Mouse (Mus musculus) hindbrain, embryonic 16.5 days (tissue): ENCODE results near the gene Mlh1. TPM values are rescaled to one million over a fixed set of nuclear protein-coding genes. Genes with fewer than 3 reads are reported as not detected.

ENCODE experiments used
- ATAC-seq: fragments of 200-750 bp; cut with Nextera tagmentation; 2 replicates; pipeline ENCODE4 v1.8.0; 2017; ENCODE audit warnings: moderate TSS enrichment, moderate library complexity
- H3K27ac ChIP-seq: fragments of 300-500 bp; sonication (generic); 2 replicates; pipeline ENCODE4 v1.5.1; 2014; ENCODE audit warnings: low read depth, mild to moderate bottlenecking, control low read depth, low read length, moderate library complexity
- H3K27me3 ChIP-seq: fragments of 300-500 bp; sonication (generic); replicated peaks from 2 replicates; pipeline ENCODE4 v1.6.1; 2014; ENCODE audit warnings: low read length; ENCODE audit not compliant: control insufficient read depth, insufficient read depth
- H3K36me3 ChIP-seq: fragments of 300-500 bp; sonication (generic); 2 replicates; pipeline ENCODE4 v1.6.1; 2014; ENCODE audit warnings: mild to moderate bottlenecking, low read length, moderate library complexity, mixed read lengths; ENCODE audit not compliant: control insufficient read depth, insufficient read depth
- H3K4me1 ChIP-seq: fragments of 300-500 bp; sonication (generic); 2 replicates; pipeline ENCODE4 v1.6.1; 2014; ENCODE audit warnings: low read depth, low read length; ENCODE audit not compliant: control insufficient read depth, insufficient read depth
- H3K4me2 ChIP-seq: fragments of 300-500 bp; sonication (generic); 2 replicates; pipeline ENCODE4 v1.6.1; 2014; ENCODE audit warnings: mild to moderate bottlenecking, low read length, control low read depth, moderate library complexity
- H3K4me3 ChIP-seq: fragments of 300-500 bp; sonication (generic); 2 replicates; pipeline ENCODE4 v1.5.1; 2014; ENCODE audit warnings: mild to moderate bottlenecking, low read length, control low read depth, moderate library complexity
- H3K9ac ChIP-seq: fragments of 300-500 bp; sonication (generic); 2 replicates; pipeline ENCODE4 v1.6.1; 2014; ENCODE audit warnings: low read depth, mild to moderate bottlenecking, control low read depth, low read length, moderate library complexity
- H3K9me3 ChIP-seq: fragments of 300-500 bp; sonication (generic); 2 replicates; pipeline ENCODE4 v1.6.1; 2014; ENCODE audit warnings: mild to moderate bottlenecking, low read length, moderate library complexity; ENCODE audit not compliant: control insufficient read depth
- WGBS: fragments of 180-500 bp; shearing (Covaris S2); extraction: QIAGEN DNeasy Blood & Tissue Kit; methylation state at CpG from one replicate; pipeline ENCODE4 v1.1.7; 2014; 5-methylcytosine and 5-hydroxymethylcytosine counted together
- polyA plus RNA-seq: library from polyadenylated mRNA; unstranded; fragments of >200 nt; fragmentation: Nextera tagmentation; extraction: Ambion mirVana; gene quantifications from 2 replicates; pipeline ENCODE4 v1.2.1, GENCODE M21; 2015

Mlh1 gene
- polyA plus RNA-seq, 1 experiment from 2014 or later: 25.5 TPM

GRCm38 (mm10) chr9:111197116-111197515 lies 74.5 kb downstream of the Mlh1 start:
- Histone ChIP-seq H3K4me1 (no peaks in the 10 kb centered on the region), H3K27me3 (no peaks in the 10 kb centered on the region), H3K4me2 (no peak overlapping the region), H3K9me3 (no peaks in the 10 kb centered on the region), H3K36me3 (peaks cover 3% of the 10 kb centered on the region; the same call in 1 of the 2 replicates), H3K4me3 (no peak overlapping the region), H3K27ac (no peak overlapping the region), H3K9ac (no peak overlapping the region)
- no peak for ATAC-seq
- WGBS: 96% methylated on average over 3 of the region's 3 CpGs

GRCm38 (mm10) chr9:111193211-111193610 lies 78.4 kb downstream of the Mlh1 start:
- WGBS: 94% methylated on average over 2 of the region's 2 CpGs

GRCm38 (mm10) chr9:111188731-111189130 lies 82.9 kb downstream of the Mlh1 start:
- no peaks in the 10 kb centered on the region for H3K9me3 ChIP-seq
- H3K36me3 ChIP-seq: peaks cover 13% of the 10 kb centered on the region
- no peak overlapping the region for H3K4me3 ChIP-seq
- no peaks in the 10 kb centered on the region for H3K27me3 ChIP-seq
- H3K27ac ChIP-seq: no peak overlapping the region
- 91% methylated on average over 7 of the region's 7 CpGs for WGBS
- H3K4me1 ChIP-seq: peaks cover 4% of the 10 kb centered on the region; the same call in 1 of the 2 replicates
- no peak overlapping the region for H3K4me2 ChIP-seq
- no peak overlapping the region for H3K9ac ChIP-seq
- no peak for ATAC-seq

More at GRCm38 (mm10) chr9:111193211-111193610, 78.4 kb downstream of the Mlh1 start:
- Histone ChIP-seq H3K9ac (no peak overlapping the region), H3K27me3 (no peaks in the 10 kb centered on the region), H3K9me3 (no peaks in the 10 kb centered on the region), H3K4me1 (no peaks in the 10 kb centered on the region), H3K4me3 (no peak overlapping the region), H3K27ac (no peak overlapping the region), H3K36me3 (peaks cover 13% of the 10 kb centered on the region), H3K4me2 (no peak overlapping the region)
- ATAC-seq: no peak

GRCm38 (mm10) chr9:111186861-111187260 lies 84.7 kb downstream of the Mlh1 start:
- no peak overlapping the region for H3K27ac ChIP-seq
- H3K36me3 ChIP-seq: peaks cover 13% of the 10 kb centered on the region
- H3K9ac ChIP-seq: no peak overlapping the region
- H3K4me1 ChIP-seq: peaks cover 4% of the 10 kb centered on the region; the same call in 1 of the 2 replicates
- 67% methylated on average over 6 of the region's 6 CpGs for WGBS
- no peak overlapping the region for H3K4me2 ChIP-seq
- H3K9me3 ChIP-seq: no peaks in the 10 kb centered on the region
- no peak for ATAC-seq
- no peaks in the 10 kb centered on the region for H3K27me3 ChIP-seq
- no peak overlapping the region for H3K4me3 ChIP-seq

GRCm38 (mm10) chr9:111184929-111185328 lies 86.7 kb downstream of the Mlh1 start:
- peak; percentile 63 for ATAC-seq

GRCm38 (mm10) chr9:111182176-111182575 lies 89.4 kb downstream of the Mlh1 start:
- H3K9me3 ChIP-seq: no peaks in the 10 kb centered on the region
- H3K27ac ChIP-seq: no peak overlapping the region
- no peak overlapping the region for H3K9ac ChIP-seq
- 76% methylated on average over 3 of the region's 3 CpGs for WGBS
- no peaks in the 10 kb centered on the region for H3K36me3 ChIP-seq
- H3K4me2 ChIP-seq: no peak overlapping the region
- no peaks in the 10 kb centered on the region for H3K27me3 ChIP-seq
- no peak overlapping the region for H3K4me3 ChIP-seq
- peaks cover 4% of the 10 kb centered on the region; the same call in 1 of the 2 replicates for H3K4me1 ChIP-seq
- no peak for ATAC-seq

More at GRCm38 (mm10) chr9:111184929-111185328, 86.7 kb downstream of the Mlh1 start:
- no peak overlapping the region for H3K9ac ChIP-seq
- H3K4me1 ChIP-seq: peaks cover 4% of the 10 kb centered on the region; the same call in 1 of the 2 replicates
- H3K27ac ChIP-seq: no peak overlapping the region
- H3K9me3 ChIP-seq: no peaks in the 10 kb centered on the region
- peaks cover 9% of the 10 kb centered on the region for H3K36me3 ChIP-seq
- no peak overlapping the region for H3K4me3 ChIP-seq
- WGBS: 10% methylated on average over 4 of the region's 4 CpGs
- H3K27me3 ChIP-seq: no peaks in the 10 kb centered on the region
- H3K4me2 ChIP-seq: no peak overlapping the region

GRCm38 (mm10) chr9:111178971-111179370 lies 92.6 kb downstream of the Mlh1 start:
- Histone ChIP-seq H3K9ac (no peak overlapping the region), H3K36me3 (no peaks in the 10 kb centered on the region), H3K27ac (no peak overlapping the region), H3K9me3 (no peaks in the 10 kb centered on the region), H3K27me3 (no peaks in the 10 kb centered on the region), H3K4me3 (no peak overlapping the region), H3K4me2 (no peak overlapping the region), H3K4me1 (no peaks in the 10 kb centered on the region)
- WGBS: 81% methylated on average over 5 of the region's 5 CpGs
- ATAC-seq: no peak

Other genes starting within 250 kb of the Mlh1 start
- 0.86 and 1.2 TPM in 2 replicates for gene Ccrl2, start 214.3 kb downstream of the Mlh1 start, polyA plus RNA-seq
- 46.5 and 47.1 TPM in 2 replicates for gene Lrrfip2, start 154.2 kb downstream of the Mlh1 start, polyA plus RNA-seq
- gene Epm2aip1, start 138 bp upstream of the Mlh1 start, polyA plus RNA-seq: 46.2 and 60.4 TPM in 2 replicates
- 11.6 TPM in 2 replicates for gene Trank1, start 39.9 kb upstream of the Mlh1 start, polyA plus RNA-seq
- 6.8 and 8.0 TPM in 2 replicates for gene Dclk3, start 167.3 kb upstream of the Mlh1 start, polyA plus RNA-seq